Mouse (Mus musculus) heart, embryonic 14.5 days (tissue): ENCODE results near the gene Gm2075. TPM values are rescaled to one million over a fixed set of nuclear protein-coding genes. Genes with fewer than 3 reads are reported as not detected.
"Not testable (repeated sequence)": the region's sequence is repeated elsewhere in the genome, so short reads cannot be mapped to it uniquely, and the experiment has no call there.

Experiments used
- ATAC-seq: fragments of 200-750 bp; cut with Nextera tagmentation; 2 replicates; pipeline ENCODE4 v1.8.0; 2017; ENCODE audit warnings: low read depth, moderate TSS enrichment; ENCODE audit not compliant: insufficient number of reproducible peaks, insufficient read depth, low FRiP score
- H3K27ac ChIP-seq, 2 experiments: fragments of 200-500 bp in 1 of 2; fragments of 300-500 bp in 1 of 2; sonication (generic) in 1 of 2; replicated peaks in 1 of 2; 2 replicates each; pipeline ENCODE4 v1.5.1; 2012 to 2014; ENCODE audit warnings: low read depth in 2 of 2, low read length in 2 of 2, control low read depth in 1 of 2, mild to moderate bottlenecking in 1 of 2, mixed read lengths in 1 of 2; ENCODE audit not compliant: control insufficient read depth in 1 of 2, insufficient read depth in 1 of 2
- H3K27me3 ChIP-seq: fragments of 300-500 bp; sonication (generic); 2 replicates; pipeline ENCODE4 v1.6.1; 2014; ENCODE audit warnings: mild to moderate bottlenecking, low read length, control low read depth; ENCODE audit not compliant: control insufficient read depth, insufficient read depth
- H3K36me3 ChIP-seq: fragments of 300-500 bp; sonication (generic); 2 replicates; pipeline ENCODE4 v1.6.1; 2014; ENCODE audit warnings: mild to moderate bottlenecking, control low read depth, low read length, mixed read lengths; ENCODE audit not compliant: control insufficient read depth, insufficient read depth
- H3K4me1 ChIP-seq, 2 experiments: fragments of 200-500 bp in 1 of 2; fragments of 300-500 bp in 1 of 2; sonication (generic) in 1 of 2; 2 replicates each; pipeline ENCODE4 v1.6.1; 2012 to 2014; ENCODE audit warnings: low read length in 2 of 2, control low read depth in 1 of 2, mixed read lengths in 1 of 2; ENCODE audit not compliant: control insufficient read depth in 2 of 2, insufficient read depth in 2 of 2
- H3K4me2 ChIP-seq: fragments of 300-500 bp; sonication (generic); 2 replicates; pipeline ENCODE4 v1.6.1; 2014; ENCODE audit warnings: mild to moderate bottlenecking, low read length
- H3K4me3 ChIP-seq, 2 experiments: fragments of 200-500 bp in 1 of 2; fragments of 300-500 bp in 1 of 2; sonication (generic) in 1 of 2; 2 replicates each; pipeline ENCODE4 v1.5.1; 2012 to 2014; ENCODE audit warnings: low read length in 2 of 2, mild to moderate bottlenecking in 2 of 2, control low read depth in 1 of 2, low read depth in 1 of 2, moderate library complexity in 1 of 2; ENCODE audit not compliant: control insufficient read depth in 1 of 2, insufficient read depth in 1 of 2
- H3K9ac ChIP-seq: fragments of 300-500 bp; sonication (generic); 2 replicates; pipeline ENCODE4 v1.6.1; 2014; ENCODE audit warnings: mild to moderate bottlenecking, low read length
- H3K9me3 ChIP-seq: fragments of 300-500 bp; sonication (generic); 2 replicates; pipeline ENCODE4 v1.6.1; 2016; ENCODE audit warnings: low read length, control low read depth; ENCODE audit not compliant: control insufficient read depth
- WGBS: fragments of 180-500 bp; shearing (Covaris S2); extraction: QIAGEN DNeasy Blood & Tissue Kit; methylation state at CpG from one replicate; pipeline ENCODE4 v1.1.7; 2014; 5-methylcytosine and 5-hydroxymethylcytosine counted together
- polyA plus RNA-seq: library from polyadenylated mRNA; unstranded; fragments of >200 nt; fragmentation: Nextera tagmentation; extraction: Ambion mirVana; gene quantifications from 2 replicates; pipeline ENCODE4 v1.2.1, GENCODE M21; 2014

Gene Gm2075
- polyA plus RNA-seq, 1 experiment from 2014 or later, result not detected

GRCm38 (mm10) chr12:88045226-88045625 lies 33.6 kb downstream of the Gm2075 start:
- H3K27ac ChIP-seq, H3K4me2 ChIP-seq, ATAC-seq, H3K27me3 ChIP-seq, H3K4me1 ChIP-seq, H3K9me3 ChIP-seq, H3K36me3 ChIP-seq, H3K9ac ChIP-seq, H3K4me3 ChIP-seq: not testable (repeated sequence)
- WGBS, result 58% methylated on average over 1 of the region's 1 CpGs

Other genes with a start within 250 kb of the Gm2075 start
- gene Gm21319, start 236.1 kb upstream of the Gm2075 start, polyA plus RNA-seq, result not detected in 2 replicates
- not detected in 2 replicates for gene Gm21936, start 216.3 kb upstream of the Gm2075 start, polyA plus RNA-seq
- not detected in 2 replicates for gene BB287469, start 195.3 kb upstream of the Gm2075 start, polyA plus RNA-seq
- gene Gm2001, start 169.5 kb upstream of the Gm2075 start, polyA plus RNA-seq, result not detected in 2 replicates
- gene Gm2016, start 137.8 kb upstream of the Gm2075 start, polyA plus RNA-seq, result not detected in 2 replicates
- gene Gm2022, start 116.5 kb upstream of the Gm2075 start, polyA plus RNA-seq, result not detected in 2 replicates
- gene Gm2035, start 92.0 kb upstream of the Gm2075 start, polyA plus RNA-seq, result not detected in 2 replicates
- gene Gm2042, start 57.8 kb upstream of the Gm2075 start, polyA plus RNA-seq, result not detected in 2 replicates
- gene Gm6803, start 6.9 kb downstream of the Gm2075 start, polyA plus RNA-seq, result not detected in 2 replicates
- not detected in 2 replicates for gene Gm2056, start 15.2 kb downstream of the Gm2075 start, polyA plus RNA-seq
- gene Gm16368, start 71.8 kb downstream of the Gm2075 start, polyA plus RNA-seq, result not detected in 2 replicates
- gene Gm10436, start 170.3 kb downstream of the Gm2075 start, polyA plus RNA-seq, result not detected in 2 replicates
- not detected in 2 replicates for gene Gm8332, start 238.3 kb downstream of the Gm2075 start, polyA plus RNA-seq